Mouse (Mus musculus) kidney, adult 18-20 months (tissue): ENCODE data around the gene Kiss1r.

Experiments used
- DNase-seq: peaks from one replicate; pipeline ENCODE4 v3.0.0; 2021

The Kiss1r gene

GRCm38 (mm10) chr10:79940749-79941148, 24.0 kb downstream of the Kiss1r start:
- DNase-seq: no peak

- DNase-seq: no peak
Measured at GRCm38 (mm10) chr10:79942988-79943387, 26.2 kb downstream of the Kiss1r start.

DNA sequence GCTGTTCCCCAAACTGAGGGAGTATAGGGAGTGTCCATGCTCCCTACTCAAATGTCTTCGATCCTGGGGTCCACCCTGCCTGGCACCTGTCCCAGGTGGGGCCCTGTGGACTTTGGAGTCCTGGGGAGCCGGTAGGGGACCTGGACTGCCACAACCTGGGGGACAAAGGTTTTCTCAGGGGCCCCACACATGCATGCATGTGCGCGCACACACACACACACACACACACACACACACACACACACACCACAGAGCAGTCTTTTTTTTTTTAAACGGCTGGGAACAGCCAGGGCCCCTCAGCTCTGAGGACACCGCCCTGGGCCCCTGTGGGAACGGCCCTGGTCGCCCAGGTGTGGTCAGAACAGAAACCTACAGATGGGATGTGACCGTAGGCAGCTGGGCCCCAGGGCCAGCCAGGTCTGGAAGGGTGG, 26.7 kb downstream of the Kiss1r start:
- DNase-seq: no peak

- peak; percentile 71 for DNase-seq
Measured at GRCm38 (mm10) chr10:79945507-79946234, 28.9 kb downstream of the Kiss1r start.

DNA sequence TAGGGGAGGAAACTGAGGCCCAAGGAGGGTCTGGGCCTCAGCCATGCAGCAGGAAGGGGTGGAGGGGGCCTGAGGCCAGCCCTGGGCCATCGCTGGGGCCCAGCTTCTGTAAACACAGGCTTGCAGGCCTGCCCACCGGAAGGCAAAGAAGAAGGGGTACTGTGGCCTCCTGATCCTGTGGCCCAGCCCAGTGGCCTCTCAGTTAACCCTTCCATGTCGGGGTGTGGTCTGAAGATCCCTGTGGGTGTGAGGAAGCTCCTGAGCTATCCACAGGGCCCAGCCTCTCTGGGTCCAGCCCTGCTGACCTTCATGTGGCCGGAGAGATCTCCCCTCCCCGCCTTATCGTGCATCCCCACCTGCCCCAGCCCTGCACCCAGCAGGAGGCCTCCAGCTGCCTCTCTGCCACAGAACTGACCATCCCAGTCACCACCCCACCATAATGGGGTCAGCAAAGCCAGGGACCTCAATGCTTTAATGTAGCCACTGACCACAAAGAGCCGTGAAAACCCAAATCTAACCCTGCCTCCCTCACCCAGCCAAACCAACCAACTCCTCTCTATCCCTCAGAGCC, 30.1 kb downstream of the Kiss1r start:
- DNase-seq: no peak

- DNase-seq: no peak
Measured at GRCm38 (mm10) chr10:79947502-79947901, 30.7 kb downstream of the Kiss1r start.

GRCm38 (mm10) chr10:79949873-79950272, 33.1 kb downstream of the Kiss1r start:
- no peak for DNase-seq

DNA sequence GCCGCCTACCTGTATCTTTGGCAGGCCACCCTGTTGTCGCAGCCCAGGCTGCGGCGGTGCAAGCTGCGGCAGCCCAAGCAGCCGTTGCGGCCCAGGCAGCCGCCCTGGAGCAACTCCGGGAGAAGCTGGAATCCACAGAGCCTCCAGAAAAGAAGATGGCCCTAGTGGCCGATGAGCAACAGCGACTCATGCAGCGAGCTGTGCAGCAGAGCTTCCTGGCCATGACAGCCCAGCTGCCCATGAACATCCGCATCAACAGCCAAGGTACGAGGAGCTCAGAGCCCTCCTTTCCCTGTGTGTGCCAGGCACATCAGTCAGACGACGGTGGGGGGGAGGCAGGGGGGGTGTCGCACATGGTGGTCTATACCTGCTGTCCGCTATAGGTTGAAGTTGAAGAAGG, 33.9 kb downstream of the Kiss1r start:
- DNase-seq: no peak

- peak; percentile 63 for DNase-seq
Measured at GRCm38 (mm10) chr10:79953946-79954345, 37.2 kb downstream of the Kiss1r start.

DNA sequence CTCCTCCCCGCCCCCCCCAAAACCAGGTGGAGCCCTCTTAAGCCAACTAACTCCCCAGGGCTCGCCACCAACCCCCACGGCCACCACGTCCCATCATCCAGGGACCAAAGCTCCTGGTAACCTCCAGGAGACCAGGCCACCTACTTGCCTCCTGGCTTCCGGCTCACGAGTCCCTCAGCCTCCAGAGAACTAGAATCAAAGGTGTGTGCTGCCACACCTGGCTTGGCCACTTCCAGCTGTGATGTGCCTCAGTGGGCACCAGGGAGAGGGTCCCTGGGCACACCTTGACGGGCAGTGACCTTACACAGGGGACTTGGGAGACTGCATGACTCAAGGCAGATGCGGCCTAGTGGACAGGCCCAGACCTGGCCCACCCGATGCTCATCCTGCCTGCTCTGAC, 38.9 kb downstream of the Kiss1r start:
- DNase-seq: no peak

DNA sequence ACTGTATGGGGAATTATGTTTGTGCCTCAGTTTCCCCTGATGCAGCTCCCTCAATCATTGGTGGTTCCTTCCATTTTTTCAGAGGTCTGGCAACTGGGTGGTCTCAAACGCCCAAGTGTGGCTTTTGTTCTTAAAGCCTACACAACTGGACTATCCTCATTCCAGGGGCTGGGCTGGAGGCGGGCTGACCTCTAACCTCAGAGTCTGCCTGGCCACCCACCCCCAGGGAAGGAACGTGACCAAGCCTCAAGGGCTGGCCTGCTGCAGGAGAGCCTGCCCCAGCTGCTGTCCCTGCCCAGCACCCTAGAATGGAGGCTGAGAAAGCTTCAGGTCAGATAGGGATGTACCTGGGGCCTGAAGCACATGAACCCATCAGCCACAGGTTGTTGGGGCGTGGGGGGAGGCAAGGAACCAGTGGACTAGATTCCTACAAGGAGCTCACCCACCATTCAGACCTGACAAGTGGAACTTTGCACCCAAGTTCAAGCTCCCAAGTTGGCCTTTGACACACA, 39.9 kb downstream of the Kiss1r start:
- DNase-seq: no peak

- peak; percentile 91 for DNase-seq
Measured at GRCm38 (mm10) chr10:79958140-79958816, 41.5 kb downstream of the Kiss1r start.

DNA sequence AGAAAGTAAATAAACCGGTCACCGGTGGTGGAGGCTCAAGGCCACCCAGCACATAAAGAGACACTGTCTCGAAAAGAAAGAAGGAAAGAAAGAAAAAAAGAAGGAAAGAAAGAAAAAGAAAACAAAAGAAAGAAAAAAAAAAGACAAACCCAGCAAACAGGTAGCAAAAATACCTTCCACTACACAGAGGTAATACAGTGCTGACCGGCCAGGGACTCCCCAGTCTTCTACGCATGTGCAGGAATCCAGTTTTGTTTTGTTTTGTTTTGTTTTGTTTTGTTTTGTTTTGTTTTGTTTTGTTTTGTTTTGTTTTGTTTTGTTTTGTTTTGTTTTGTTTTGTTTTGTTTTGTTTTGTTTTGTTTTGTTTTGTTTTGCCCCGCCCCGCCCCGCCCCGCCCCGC, 42.6 kb downstream of the Kiss1r start:
- DNase-seq: peak; percentile 55

- peak; percentile 99 for DNase-seq
Measured at GRCm38 (mm10) chr10:79959847-79960601, 43.3 kb downstream of the Kiss1r start, which contains the start of gene Wdr18. TSS of gene Wdr18 (plus strand) at chr10:79960152.

DNA sequence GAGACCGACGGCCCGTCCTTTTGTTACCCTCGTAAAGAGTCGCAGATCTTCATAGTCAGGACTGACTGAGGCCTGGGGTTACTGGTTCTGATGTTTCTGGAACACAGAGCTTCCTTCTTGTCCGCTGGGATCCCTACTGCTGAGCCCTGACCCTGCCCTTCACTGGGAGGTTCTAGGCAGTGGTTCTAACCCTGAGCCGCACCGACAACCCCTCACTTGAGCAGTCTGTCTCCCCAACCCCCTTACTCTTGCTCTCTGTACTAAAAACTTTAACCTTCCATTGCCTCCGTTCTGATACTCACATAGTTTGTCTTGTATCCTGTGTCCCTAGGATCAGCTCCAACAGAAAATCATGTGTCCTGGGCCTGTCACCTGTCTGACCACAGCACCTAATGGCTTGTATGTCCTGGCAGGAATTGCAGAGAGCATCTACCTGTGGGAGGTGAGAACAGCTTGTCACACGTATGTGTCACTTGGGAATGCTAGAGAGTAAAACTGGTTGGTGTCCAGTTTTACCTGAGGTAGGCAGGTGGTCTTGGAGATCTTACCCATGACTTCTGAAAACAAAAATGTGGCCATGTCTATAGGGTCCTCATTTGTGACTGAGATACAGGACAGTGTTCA, 44.0 kb downstream of the Kiss1r start:
- DNase-seq: no peak

DNA sequence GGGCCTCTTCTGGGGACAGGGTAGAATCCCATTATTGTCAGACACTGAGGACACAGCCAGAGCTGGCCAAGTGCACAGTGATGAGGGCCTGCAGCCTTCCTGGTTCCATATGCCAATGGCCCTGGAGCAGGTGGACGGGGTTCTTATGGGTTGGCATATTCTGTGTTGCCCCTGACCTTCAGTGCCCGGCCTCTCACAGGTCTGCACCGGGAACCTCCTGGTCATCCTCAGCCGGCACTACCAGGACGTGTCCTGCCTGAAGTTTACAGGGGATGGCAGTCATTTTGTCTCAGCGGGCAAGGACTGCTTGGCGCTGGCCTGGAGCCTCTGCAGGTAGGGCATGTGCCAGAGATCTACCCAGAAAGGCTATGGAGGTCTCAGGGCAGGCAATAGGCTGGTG, 48.0 kb downstream of the Kiss1r start:
- no peak for DNase-seq

- DNase-seq: no peak
Measured at GRCm38 (mm10) chr10:79965325-79965724, 48.6 kb downstream of the Kiss1r start.

DNA sequence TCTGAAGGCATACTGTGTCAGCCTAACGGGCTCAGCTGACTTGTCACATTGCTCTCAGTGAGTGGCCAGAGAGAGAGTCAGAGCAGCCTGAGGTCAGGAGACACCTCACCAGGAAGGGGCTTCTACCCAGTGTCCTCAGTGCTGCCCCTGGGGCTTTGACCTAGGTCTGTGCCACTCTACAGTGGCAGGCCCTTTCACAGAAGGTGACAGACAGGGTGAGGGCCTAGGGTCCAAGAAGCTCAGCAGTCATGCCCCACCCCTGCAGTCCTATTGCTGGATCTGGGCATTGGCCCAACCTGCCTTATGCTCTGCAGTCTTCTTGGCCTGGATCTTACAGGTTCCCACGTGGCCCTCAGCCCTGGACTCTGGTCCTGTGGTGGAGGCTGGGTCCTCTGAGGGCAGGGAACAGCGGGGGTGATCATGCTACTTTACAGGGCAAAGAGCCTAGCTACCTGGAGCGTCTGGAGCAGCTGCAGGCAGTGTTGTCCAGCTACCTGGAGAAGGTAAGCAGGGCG, 50.2 kb downstream of the Kiss1r start:
- DNase-seq: peak; percentile 81

DNA sequence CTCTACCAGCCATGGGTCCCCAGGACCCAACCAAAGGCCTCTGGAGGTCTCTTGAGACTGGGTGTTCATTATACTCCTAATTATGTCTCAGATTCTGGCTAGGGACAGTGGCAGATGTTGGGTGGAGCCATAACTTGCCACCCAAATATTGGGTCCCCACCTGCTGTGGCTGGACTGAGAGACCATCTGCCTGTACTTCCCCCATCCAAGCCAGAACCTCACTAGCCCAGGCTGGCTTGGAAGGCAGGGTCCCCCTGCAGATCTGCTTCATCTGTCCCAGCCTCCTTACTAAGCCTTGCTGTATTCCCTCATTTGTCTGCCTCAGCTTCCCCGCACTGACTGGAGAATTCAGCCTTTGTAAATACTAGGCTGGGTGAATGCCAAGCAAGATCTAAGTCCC, 51.4 kb downstream of the Kiss1r start:
- DNase-seq: no peak

DNA sequence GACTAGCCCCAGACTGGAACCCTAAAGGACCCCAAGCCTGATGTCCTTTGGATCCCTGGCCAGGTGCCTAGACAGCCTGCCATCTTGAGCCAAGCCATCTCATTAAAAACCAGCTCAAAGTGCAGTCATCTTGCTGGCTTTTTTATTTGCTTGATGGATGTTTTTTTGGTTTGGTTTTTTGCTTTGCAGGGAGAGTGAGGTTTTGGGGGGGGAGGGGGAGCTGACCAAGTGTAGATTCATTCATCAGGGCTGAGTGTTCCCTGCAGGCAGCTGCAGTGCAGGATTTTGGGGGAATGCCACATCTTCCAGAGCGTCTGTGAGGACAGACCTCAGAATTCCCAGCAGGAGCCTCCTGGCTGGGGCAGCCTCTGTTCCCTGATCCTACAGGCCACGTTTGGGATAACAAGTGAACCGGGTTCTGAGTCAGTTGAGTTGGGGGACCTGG, 52.4 kb downstream of the Kiss1r start:
- peak; percentile 62 for DNase-seq

- no peak for DNase-seq
Measured at GRCm38 (mm10) chr10:79970415-79971182, 53.8 kb downstream of the Kiss1r start, which contains the start of gene Grin3b. TSS of gene Grin3b (plus strand) at chr10:79970715.

DNA sequence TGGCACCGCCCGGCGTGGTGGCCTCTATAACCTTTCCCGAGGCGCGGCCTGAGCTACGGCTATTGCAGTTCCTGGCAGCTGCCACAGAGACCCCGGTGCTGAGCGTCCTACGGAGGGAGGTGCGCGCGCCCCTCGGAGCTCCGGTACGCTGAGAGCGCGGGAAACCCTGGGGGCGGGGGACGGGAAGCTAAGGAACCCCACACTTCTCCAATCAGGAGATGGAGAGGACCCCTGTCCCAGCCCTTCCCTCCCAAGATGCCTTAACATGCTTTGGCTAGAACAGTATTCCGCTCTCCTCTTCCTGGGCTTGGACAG, 54.4 kb downstream of the Kiss1r start:
- DNase-seq: no peak
